Mouse (Mus musculus): ENCODE measurements around the gene Agap2. TPM values are rescaled to one million over a fixed set of nuclear protein-coding genes. Genes with fewer than 3 reads are reported as not detected.

Agap2 gene
- polyA plus RNA-seq, 1 experiment: 0.21 TPM

GRCm38 (mm10) chr10:127081996-127082620 lies 7.0 kb downstream of the Agap2 start:
- H3K27ac ChIP-seq (ENCODE audit: insufficient read depth, low read length): no peak overlapping the region
- H3K4me1 ChIP-seq (ENCODE audit: control insufficient read depth, insufficient read depth, low read length): 0 out of 2 replicates have a peak, but pooled peaks cover 1% of the 10 kb centered on the region
- no peak overlapping the region for H3K4me3 ChIP-seq (ENCODE audit: insufficient read depth, low read length)
- TF ChIP-seq POLR2A (IDR thresholded peaks at IDR 0.05; ENCODE audit: low read depth, low read length) (no peak), CTCF (IDR thresholded peaks at IDR 0.05; ENCODE audit: borderline replicate concordance, insufficient read depth, low read length) (no peak)

GRCm38 (mm10) chr10:127083292-127083914 lies 8.3 kb downstream of the Agap2 start:
- no peak overlapping the region for H3K27ac ChIP-seq (ENCODE audit: insufficient read depth, low read length)
- H3K4me1 ChIP-seq (ENCODE audit: control insufficient read depth, insufficient read depth, low read length): 0 out of 2 replicates have a peak, but pooled peaks cover 1% of the 10 kb centered on the region
- H3K4me3 ChIP-seq (ENCODE audit: insufficient read depth, low read length): no peak overlapping the region
- TF ChIP-seq CTCF (IDR thresholded peaks at IDR 0.05; ENCODE audit: borderline replicate concordance, insufficient read depth, low read length): no peak
- TF ChIP-seq POLR2A (IDR thresholded peaks at IDR 0.05; ENCODE audit: low read depth, low read length): no peak

GRCm38 (mm10) chr10:127083915-127084306 lies 8.8 kb downstream of the Agap2 start:
- Histone ChIP-seq H3K27ac (ENCODE audit: insufficient read depth, low read length) (no peak overlapping the region), H3K4me3 (ENCODE audit: insufficient read depth, low read length) (no peak overlapping the region), H3K4me1 (ENCODE audit: control insufficient read depth, insufficient read depth, low read length) (no peaks in the 10 kb centered on the region)
- TF ChIP-seq POLR2A (IDR thresholded peaks at IDR 0.05; ENCODE audit: low read depth, low read length): no peak
- TF ChIP-seq CTCF (IDR thresholded peaks at IDR 0.05; ENCODE audit: borderline replicate concordance, insufficient read depth, low read length): no peak

GRCm38 (mm10) chr10:127085052-127085451 lies 10.0 kb downstream of the Agap2 start:
- Histone ChIP-seq H3K27ac (ENCODE audit: insufficient read depth, low read length) (no peak overlapping the region), H3K4me3 (ENCODE audit: insufficient read depth, low read length) (no peak overlapping the region), H3K4me1 (ENCODE audit: control insufficient read depth, insufficient read depth, low read length) (no peaks in the 10 kb centered on the region)
- no peak for TF ChIP-seq CTCF (IDR thresholded peaks at IDR 0.05; ENCODE audit: borderline replicate concordance, insufficient read depth, low read length)
- no peak for TF ChIP-seq POLR2A (IDR thresholded peaks at IDR 0.05; ENCODE audit: low read depth, low read length)

- Histone ChIP-seq H3K4me1 (ENCODE audit: control insufficient read depth, insufficient read depth, low read length) (no peaks in the 10 kb centered on the region), H3K27ac (ENCODE audit: insufficient read depth, low read length) (no peak overlapping the region), H3K4me3 (ENCODE audit: insufficient read depth, low read length) (no peak overlapping the region)
- TF ChIP-seq POLR2A (IDR thresholded peaks at IDR 0.05; ENCODE audit: low read depth, low read length): no peak
- TF ChIP-seq CTCF (IDR thresholded peaks at IDR 0.05; ENCODE audit: borderline replicate concordance, insufficient read depth, low read length): no peak
Measured at GRCm38 (mm10) chr10:127085633-127086032, 10.5 kb downstream of the Agap2 start.

GRCm38 (mm10) chr10:127090560-127091411 lies 15.7 kb downstream of the Agap2 start:
- TF ChIP-seq POLR2A (IDR thresholded peaks at IDR 0.05; ENCODE audit: low read depth, low read length) (no peak), CTCF (IDR thresholded peaks at IDR 0.05; ENCODE audit: borderline replicate concordance, insufficient read depth, low read length) (no peak)
- Histone ChIP-seq H3K4me1 (ENCODE audit: control insufficient read depth, insufficient read depth, low read length) (peaks cover 7% of the 10 kb centered on the region), H3K27ac (ENCODE audit: insufficient read depth, low read length) (no peak overlapping the region), H3K4me3 (ENCODE audit: insufficient read depth, low read length) (no peak overlapping the region)

- Histone ChIP-seq H3K4me3 (ENCODE audit: insufficient read depth, low read length) (no peak overlapping the region), H3K27ac (ENCODE audit: insufficient read depth, low read length) (no peak overlapping the region), H3K4me1 (ENCODE audit: control insufficient read depth, insufficient read depth, low read length) (peaks cover 7% of the 10 kb centered on the region)
- TF ChIP-seq CTCF (IDR thresholded peaks at IDR 0.05; ENCODE audit: borderline replicate concordance, insufficient read depth, low read length) (no peak), POLR2A (IDR thresholded peaks at IDR 0.05; ENCODE audit: low read depth, low read length) (no peak)
Measured at GRCm38 (mm10) chr10:127091507-127092396, 16.7 kb downstream of the Agap2 start.

GRCm38 (mm10) chr10:127092742-127093141 lies 17.7 kb downstream of the Agap2 start:
- Histone ChIP-seq H3K27ac (ENCODE audit: insufficient read depth, low read length) (no peak overlapping the region), H3K4me1 (ENCODE audit: control insufficient read depth, insufficient read depth, low read length) (peaks cover 7% of the 10 kb centered on the region), H3K4me3 (ENCODE audit: insufficient read depth, low read length) (no peak overlapping the region)
- no peak for TF ChIP-seq CTCF (IDR thresholded peaks at IDR 0.05; ENCODE audit: borderline replicate concordance, insufficient read depth, low read length)
- TF ChIP-seq POLR2A (IDR thresholded peaks at IDR 0.05; ENCODE audit: low read depth, low read length): no peak

GRCm38 (mm10) chr10:127094382-127094802 lies 19.3 kb downstream of the Agap2 start:
- H3K4me1 ChIP-seq (ENCODE audit: control insufficient read depth, insufficient read depth, low read length): peaks cover 7% of the 10 kb centered on the region
- TF ChIP-seq POLR2A (IDR thresholded peaks at IDR 0.05; ENCODE audit: low read depth, low read length): no peak
- no peak for TF ChIP-seq CTCF (IDR thresholded peaks at IDR 0.05; ENCODE audit: borderline replicate concordance, insufficient read depth, low read length)
- no peak overlapping the region for H3K27ac ChIP-seq (ENCODE audit: insufficient read depth, low read length)
- no peak overlapping the region for H3K4me3 ChIP-seq (ENCODE audit: insufficient read depth, low read length)

Measured in embryonic fibroblast, embryonic 13.5 days (primary cell).